Mouse (Mus musculus) hindbrain, embryonic 11.5 days (tissue): Measurements from ENCODE around the gene 1700030K09Rik. TPM values are rescaled to one million over a fixed set of nuclear protein-coding genes. Genes with fewer than 3 reads are reported as not detected.

ENCODE experiments used
- ATAC-seq: fragments of 200-750 bp; cut with Nextera tagmentation; 2 replicates; pipeline ENCODE4 v1.8.0; 2017; ENCODE audit warnings: mild to moderate bottlenecking, moderate TSS enrichment, moderate library complexity; ENCODE audit not compliant: low FRiP score
- DNase-seq: peaks from one replicate; pipeline ENCODE4 v3.0.0-alpha.2; 2015; ENCODE audit warnings: low spot score
- H3K27ac ChIP-seq: fragments of 300-500 bp; sonication (generic); 2 replicates; pipeline ENCODE4 v1.5.1; 2014; ENCODE audit warnings: mild to moderate bottlenecking, low read depth, low read length
- H3K27me3 ChIP-seq: fragments of 300-500 bp; sonication (generic); 2 replicates; pipeline ENCODE4 v1.6.1; 2014; ENCODE audit warnings: mild to moderate bottlenecking, low read length, moderate library complexity, mixed read lengths; ENCODE audit not compliant: control insufficient read depth, insufficient read depth
- H3K36me3 ChIP-seq: fragments of 300-500 bp; sonication (generic); 2 replicates; pipeline ENCODE4 v1.6.1; 2014; ENCODE audit warnings: mild to moderate bottlenecking, low read length, moderate library complexity, mixed read lengths; ENCODE audit not compliant: control insufficient read depth, insufficient read depth
- H3K4me1 ChIP-seq: fragments of 300-500 bp; sonication (generic); replicated peaks from 2 replicates; pipeline ENCODE4 v1.6.1; 2014; ENCODE audit warnings: low read length, mixed read lengths; ENCODE audit not compliant: control insufficient read depth, insufficient read depth
- H3K4me2 ChIP-seq: fragments of 300-500 bp; sonication (generic); replicated peaks from 2 replicates; pipeline ENCODE4 v1.6.1; 2014; ENCODE audit warnings: mild to moderate bottlenecking, low read depth, low read length
- H3K4me3 ChIP-seq: fragments of 300-500 bp; sonication (generic); 2 replicates; pipeline ENCODE4 v1.5.1; 2014; ENCODE audit warnings: low read depth, low read length
- H3K9ac ChIP-seq: fragments of 300-500 bp; sonication (generic); 2 replicates; pipeline ENCODE4 v1.6.1; 2014; ENCODE audit warnings: low read depth, low read length
- H3K9me3 ChIP-seq: fragments of 300-500 bp; sonication (generic); 2 replicates; pipeline ENCODE4 v1.6.1; 2016; ENCODE audit warnings: low read length; ENCODE audit not compliant: control insufficient read depth
- WGBS: fragments of 180-500 bp; shearing (Covaris S2); extraction: QIAGEN DNeasy Blood & Tissue Kit; methylation state at CpG from one replicate; pipeline ENCODE4 v1.1.7; 2014; 5-methylcytosine and 5-hydroxymethylcytosine counted together
- polyA plus RNA-seq: library from polyadenylated mRNA; unstranded; fragments of >200 nt; fragmentation: Nextera tagmentation; extraction: Ambion mirVana; gene quantifications from 2 replicates; pipeline ENCODE4 v1.2.1, GENCODE M21; 2014

Gene 1700030K09Rik
- polyA plus RNA-seq, 1 experiment from 2014 or later, result 11.4 TPM

- DNase-seq (no peak), ATAC-seq (no peak)
- WGBS, result 99% methylated on average over 7 of the region's 7 CpGs
- Histone ChIP-seq H3K4me3 (no peak overlapping the region), H3K27me3 (no peaks in the 10 kb centered on the region), H3K9ac (no peak overlapping the region), H3K4me2 (no peak overlapping the region), H3K9me3 (no peaks in the 10 kb centered on the region), H3K4me1 (0 out of 2 replicates have a peak, but pooled peaks cover 2% of the 10 kb centered on the region), H3K27ac (no peak overlapping the region), H3K36me3 (peaks cover 35% of the 10 kb centered on the region)
Observed at GRCm38 (mm10) chr8:72470684-72471083, 27.0 kb downstream of the 1700030K09Rik start.

GRCm38 (mm10) chr8:72474826-72475546, 31.3 kb downstream of the 1700030K09Rik start, which contains the start of gene Cherp:
TSS of gene Cherp (minus strand) at chr8:72475226.
- peaks cover 10% of the 10 kb centered on the region; the same call in 1 of the 2 replicates for H3K36me3 ChIP-seq
- peak; percentile 98 for DNase-seq
- H3K4me3 ChIP-seq, result peak within 1 kb of the TSS; percentile 73
- peak within 1 kb of the TSS; percentile 72 for H3K9ac ChIP-seq
- H3K4me2 ChIP-seq, result peak within 1 kb of the TSS; percentile 87
- H3K27ac ChIP-seq, result peak within 1 kb of the TSS; percentile 81
- under 1% methylated on average over 80 of the region's 80 CpGs for WGBS
- H3K27me3 ChIP-seq, result no peaks in the 10 kb centered on the region
- H3K4me1 ChIP-seq, result 0 out of 2 replicates have a peak, but pooled peaks cover 2% of the 10 kb centered on the region
- no peaks in the 10 kb centered on the region for H3K9me3 ChIP-seq
- peak; percentile 96 for ATAC-seq

GRCm38 (mm10) chr8:72485456-72486199, 41.9 kb downstream of the 1700030K09Rik start:
- ATAC-seq (no peak), DNase-seq (no peak)
- Histone ChIP-seq H3K4me1 (no peaks in the 10 kb centered on the region; the same call in 1 of the 2 replicates), H3K36me3 (peaks cover 8% of the 10 kb centered on the region; the same call in 1 of the 2 replicates), H3K9me3 (no peaks in the 10 kb centered on the region), H3K4me3 (no peak overlapping the region), H3K27ac (no peak overlapping the region), H3K27me3 (no peaks in the 10 kb centered on the region), H3K4me2 (no peak overlapping the region), H3K9ac (no peak overlapping the region)
- WGBS, result 86% methylated on average over 6 of the region's 6 CpGs

DNA sequence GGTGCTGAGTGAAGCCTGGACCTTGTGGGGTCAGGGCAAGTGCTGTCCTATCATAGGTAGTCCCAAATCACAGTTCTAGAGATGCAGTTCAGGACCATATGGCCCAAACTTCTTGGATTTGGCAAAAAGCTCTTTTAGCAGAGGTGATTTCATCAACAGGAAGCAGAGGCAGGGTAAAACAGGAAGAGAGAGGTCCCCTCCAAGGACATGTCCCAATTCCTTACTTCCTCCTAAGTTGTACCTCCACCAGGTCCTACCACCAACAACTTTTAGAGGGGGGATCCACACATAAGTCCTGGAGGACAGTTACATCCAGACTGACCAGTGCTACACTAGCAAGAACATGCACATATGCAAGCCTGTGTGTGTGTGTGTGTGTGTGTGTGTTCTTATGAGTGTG, 43.3 kb downstream of the 1700030K09Rik start:
- ATAC-seq (no peak), DNase-seq (no peak)
- no peaks in the 10 kb centered on the region for H3K27me3 ChIP-seq
- no peak overlapping the region for H3K4me3 ChIP-seq
- H3K36me3 ChIP-seq, result peaks cover 8% of the 10 kb centered on the region; the same call in 1 of the 2 replicates
- no peak overlapping the region for H3K9ac ChIP-seq
- H3K4me2 ChIP-seq, result no peak overlapping the region
- H3K27ac ChIP-seq, result no peak overlapping the region
- no peaks in the 10 kb centered on the region for H3K9me3 ChIP-seq
- peaks cover 2% of the 10 kb centered on the region; the same call in 1 of the 2 replicates for H3K4me1 ChIP-seq

GRCm38 (mm10) chr8:72491017-72491416, 47.3 kb downstream of the 1700030K09Rik start:
- no peak overlapping the region for H3K4me3 ChIP-seq
- ATAC-seq (no peak), DNase-seq (no peak)
- H3K9me3 ChIP-seq, result no peaks in the 10 kb centered on the region
- WGBS, result 94% methylated on average over 2 of the region's 2 CpGs
- H3K4me1 ChIP-seq, result peaks cover 4% of the 10 kb centered on the region; the same call in 1 of the 2 replicates
- H3K9ac ChIP-seq, result no peak overlapping the region
- H3K27me3 ChIP-seq, result no peaks in the 10 kb centered on the region
- peak overlapping the region; percentile 77; the same call in 1 of the 2 replicates for H3K4me2 ChIP-seq
- H3K36me3 ChIP-seq, result no peaks in the 10 kb centered on the region
- no peak overlapping the region for H3K27ac ChIP-seq

DNA sequence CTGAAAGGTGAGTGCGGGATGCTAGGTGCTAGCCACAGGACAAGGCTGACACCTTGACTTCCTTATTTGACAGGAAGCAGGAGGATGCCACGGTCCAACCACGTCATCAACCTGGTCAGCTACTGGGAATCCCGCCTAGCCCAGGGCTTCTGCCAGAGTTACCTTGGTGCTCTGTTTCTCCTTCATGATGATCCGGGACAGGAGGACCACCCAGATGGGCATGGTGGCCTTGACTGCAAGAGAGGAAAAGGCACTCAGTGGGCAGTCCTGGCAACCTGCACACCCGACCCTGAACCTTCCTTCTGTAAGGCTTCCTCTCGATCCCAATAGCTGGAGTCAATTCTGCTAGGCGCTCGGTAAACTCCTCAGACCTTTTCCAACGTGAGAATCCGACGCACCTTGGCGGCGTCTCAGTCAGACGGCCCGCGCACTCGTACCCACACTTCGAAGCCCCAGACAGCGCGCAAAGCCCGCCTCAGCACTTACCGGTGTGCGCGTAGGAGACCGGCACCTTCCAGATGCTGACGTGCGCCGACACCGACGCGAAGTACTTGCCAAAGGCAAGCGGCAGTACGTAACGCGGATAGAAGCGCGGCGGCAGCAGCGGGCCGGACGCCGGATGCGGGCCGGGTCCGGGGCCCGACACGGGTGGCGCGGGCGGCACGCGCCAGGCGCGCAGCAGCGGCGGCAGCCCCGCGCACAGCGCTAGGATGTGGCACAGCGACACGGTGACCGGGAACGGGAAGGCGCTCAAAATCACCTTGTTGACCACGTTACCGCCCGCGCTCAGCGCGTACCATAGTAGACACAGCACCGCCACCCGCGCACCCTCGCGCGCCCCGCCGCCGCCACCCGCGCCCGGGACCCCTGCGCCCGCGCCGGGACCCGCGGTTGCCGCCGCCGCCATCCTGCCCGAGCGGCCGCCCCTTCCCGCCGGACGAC, 48.3 kb downstream of the 1700030K09Rik start, which contains the start of gene Slc35e1:
Gene Slc35e1 (minus strand): TSS at position 935 of the 942 bp plus-strand sequence.
- Histone ChIP-seq H3K4me3 (peak within 1 kb of the TSS; percentile 71), H3K36me3 (no peaks in the 10 kb centered on the region), H3K27me3 (no peaks in the 10 kb centered on the region), H3K4me2 (peak within 1 kb of the TSS; percentile 77), H3K27ac (peak within 1 kb of the TSS; percentile 30; the same call in 1 of the 2 replicates), H3K9ac (peak within 1 kb of the TSS; percentile 56), H3K9me3 (no peaks in the 10 kb centered on the region), H3K4me1 (peaks cover 4% of the 10 kb centered on the region; the same call in 1 of the 2 replicates)
- ATAC-seq, result peak; percentile 28
- peak; percentile 39 for DNase-seq
- WGBS, result under 1% methylated on average over 62 of the region's 98 CpGs

GRCm38 (mm10) chr8:72492622-72493081, 49.0 kb downstream of the 1700030K09Rik start:
- ATAC-seq (peak; percentile 97), DNase-seq (peak; percentile 100)
- H3K36me3 ChIP-seq, result no peaks in the 10 kb centered on the region
- under 1% methylated on average over 47 of the region's 56 CpGs for WGBS
- no peaks in the 10 kb centered on the region for H3K27me3 ChIP-seq
- peak overlapping the region; percentile 51 for H3K4me2 ChIP-seq
- peaks cover 4% of the 10 kb centered on the region; the same call in 1 of the 2 replicates for H3K4me1 ChIP-seq
- H3K27ac ChIP-seq, result no peak overlapping the region; the same call in 1 of the 2 replicates
- H3K9me3 ChIP-seq, result no peaks in the 10 kb centered on the region
- H3K9ac ChIP-seq, result peak overlapping the region; percentile 56
- peak overlapping the region; percentile 71 for H3K4me3 ChIP-seq

GRCm38 (mm10) chr8:72493381-72493780, 49.7 kb downstream of the 1700030K09Rik start:
- Histone ChIP-seq H3K27me3 (no peaks in the 10 kb centered on the region), H3K4me2 (peak overlapping the region; percentile 51), H3K9me3 (no peaks in the 10 kb centered on the region), H3K4me3 (peak overlapping the region; percentile 71), H3K9ac (peak overlapping the region; percentile 56), H3K27ac (peak overlapping the region; percentile 30; the same call in 1 of the 2 replicates), H3K36me3 (no peaks in the 10 kb centered on the region), H3K4me1 (peaks cover 4% of the 10 kb centered on the region; the same call in 1 of the 2 replicates)
- DNase-seq (peak; percentile 31), ATAC-seq (no peak)
- 16% methylated on average over 8 of the region's 8 CpGs for WGBS
